Mouse (Mus musculus) frontal cortex, postnatal 36 days (tissue): ENCODE measurements around the gene Dstn.
A peak's percentile ranks its signal among the peaks of the same experiment; 100 is the strongest.

Experiments used
- DNase-seq, 2 experiments: peaks; one replicate each; pipeline ENCODE4 v3.0.0; 2022; ENCODE audit warnings: low spot score in 2 of 2

The Dstn gene

DNA sequence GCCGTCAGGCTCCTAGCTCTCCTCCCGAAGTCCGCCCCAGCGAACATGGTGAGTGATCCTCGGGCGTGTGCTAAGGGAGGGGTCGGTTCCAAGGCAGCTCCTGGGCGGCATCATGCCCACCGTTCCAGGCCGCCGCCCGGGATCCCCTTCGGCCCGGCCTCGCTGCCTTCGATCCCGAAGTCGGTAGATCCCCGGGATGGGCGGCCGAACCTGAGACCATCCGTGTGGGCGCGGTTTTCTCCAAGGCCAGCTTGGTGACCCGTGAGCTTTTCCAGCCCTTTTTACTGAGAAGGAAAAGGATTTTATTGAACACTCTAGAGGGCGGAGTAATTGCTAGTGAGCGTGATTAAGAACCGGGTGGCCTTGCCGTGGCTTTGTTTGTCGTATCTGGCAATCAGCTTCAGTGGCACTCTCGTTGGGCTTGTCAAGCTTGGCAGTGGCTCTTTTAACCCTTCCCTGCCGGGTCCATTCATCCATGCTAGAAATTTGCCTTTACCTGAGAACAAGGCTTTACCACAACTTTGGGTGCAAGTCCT, 548 bp downstream of the Dstn start:
- peak in 1 of 2 experiments; percentile 43 for DNase-seq

DNA sequence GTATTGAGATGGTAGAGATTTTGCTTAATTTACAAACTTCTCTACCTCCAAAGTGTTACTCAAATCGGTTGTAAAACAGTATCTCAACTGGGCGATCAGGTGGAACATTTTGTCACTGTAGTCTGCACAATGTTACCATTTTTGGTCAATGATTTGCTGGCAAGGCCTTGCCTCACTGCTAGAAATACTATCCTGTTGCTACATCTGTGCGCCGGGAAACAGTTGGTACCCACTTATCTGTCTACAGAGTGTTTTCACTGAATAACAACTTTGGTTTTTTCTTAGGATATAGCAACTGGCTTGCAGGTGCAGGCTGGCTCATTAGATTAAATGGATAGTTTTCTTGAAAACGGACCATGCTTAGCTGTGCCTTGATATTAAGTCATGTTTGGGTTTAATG, 1.1 kb downstream of the Dstn start:
- DNase-seq: peak; percentile 16 to 31

GRCm38 (mm10) chr2:143917622-143918021, 2.5 kb downstream of the Dstn start:
- DNase-seq: no peak

- DNase-seq: no peak
Observed at GRCm38 (mm10) chr2:143918831-143919502, 3.8 kb downstream of the Dstn start.

DNA sequence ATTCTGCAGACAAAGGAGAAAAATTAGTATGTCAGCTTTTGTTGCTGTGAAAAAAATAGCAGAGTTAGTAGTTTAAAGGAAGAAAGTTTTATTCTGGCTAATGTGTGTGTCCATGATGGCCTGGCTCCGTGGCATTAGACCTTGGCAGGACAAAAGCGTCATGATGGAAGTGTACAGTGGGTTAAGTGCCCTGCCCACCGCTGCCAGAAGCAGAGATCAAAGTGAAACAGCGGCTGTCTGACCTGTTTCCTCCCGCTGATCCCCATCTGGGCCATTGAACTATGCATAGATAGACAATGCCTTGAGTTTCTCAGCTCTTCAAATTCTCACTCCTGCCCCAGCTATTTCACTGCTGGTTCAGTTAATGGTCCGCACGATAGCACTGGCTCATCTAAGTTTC, 9.0 kb downstream of the Dstn start:
- DNase-seq: no peak

GRCm38 (mm10) chr2:143925826-143926225, 10.7 kb downstream of the Dstn start:
- DNase-seq: no peak

- no peak for DNase-seq
Observed at GRCm38 (mm10) chr2:143929607-143930311, 14.6 kb downstream of the Dstn start.

DNA sequence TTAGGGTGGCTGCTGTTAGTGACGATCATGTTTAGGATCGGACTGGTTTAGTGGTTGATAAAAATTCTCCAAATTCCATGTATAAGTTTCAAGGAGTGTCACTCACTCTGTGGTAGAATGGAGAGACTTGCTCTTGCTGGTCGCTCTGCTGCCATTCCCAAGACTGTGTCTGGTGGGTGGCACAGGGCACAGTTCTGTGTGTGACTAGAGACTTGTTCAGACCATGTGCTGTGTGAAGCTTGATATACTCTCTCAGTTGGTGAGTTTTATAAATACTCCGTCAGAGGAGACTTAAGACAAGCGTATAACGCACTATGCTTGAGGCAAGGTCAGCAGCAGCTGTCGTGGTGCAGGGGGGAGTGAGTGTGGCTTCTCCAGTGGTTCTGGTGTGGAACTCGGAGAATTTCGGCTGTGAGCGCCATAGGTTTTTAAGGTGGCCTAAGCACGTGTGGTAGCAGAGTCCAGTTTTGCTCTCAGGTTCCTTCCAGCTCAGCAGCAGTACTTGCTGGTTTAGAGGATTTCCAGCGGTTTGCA, 17.3 kb downstream of the Dstn start:
- DNase-seq: no peak

DNA sequence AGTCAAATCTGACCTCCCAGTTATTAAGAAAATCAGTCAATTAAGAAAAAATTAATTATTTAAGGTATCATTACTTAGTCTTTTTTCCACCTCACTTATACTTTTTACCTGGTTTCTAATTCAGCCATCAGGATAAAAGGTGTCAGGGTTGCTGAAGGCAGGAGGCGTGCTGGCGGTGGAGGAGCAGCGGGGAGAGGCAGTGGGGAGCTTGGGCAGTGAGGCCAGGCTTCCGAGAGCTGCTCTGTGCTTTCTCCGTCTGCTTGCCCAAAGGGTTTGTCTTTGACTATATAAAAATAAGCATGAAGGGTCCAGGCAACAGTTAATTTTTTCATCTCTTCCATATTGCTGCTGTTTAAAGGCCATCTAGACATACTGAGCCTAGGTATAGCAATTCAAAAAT, 18.4 kb downstream of the Dstn start:
- no peak for DNase-seq

DNA sequence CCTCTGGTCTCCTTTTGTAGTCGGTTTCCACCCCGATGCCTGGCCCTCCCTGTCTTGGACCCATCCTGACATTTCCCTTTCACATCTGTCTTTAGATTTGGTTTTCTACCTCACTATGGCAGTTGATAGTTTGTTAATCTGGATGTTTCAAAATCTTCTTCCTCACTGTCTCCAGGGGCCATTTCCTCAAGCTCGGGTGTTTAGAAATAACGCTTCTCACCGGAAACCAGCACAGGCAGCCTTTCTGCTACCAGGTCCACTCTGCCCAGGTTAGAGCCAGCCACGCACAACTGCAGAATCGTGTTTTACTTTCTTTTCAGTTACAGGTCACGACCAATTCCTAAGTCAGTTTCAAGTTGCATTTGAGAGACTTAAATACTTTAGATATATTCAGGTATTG, 19.3 kb downstream of the Dstn start:
- DNase-seq: no peak

- no peak for DNase-seq
Observed at GRCm38 (mm10) chr2:143937861-143938260, 22.7 kb downstream of the Dstn start.

DNA sequence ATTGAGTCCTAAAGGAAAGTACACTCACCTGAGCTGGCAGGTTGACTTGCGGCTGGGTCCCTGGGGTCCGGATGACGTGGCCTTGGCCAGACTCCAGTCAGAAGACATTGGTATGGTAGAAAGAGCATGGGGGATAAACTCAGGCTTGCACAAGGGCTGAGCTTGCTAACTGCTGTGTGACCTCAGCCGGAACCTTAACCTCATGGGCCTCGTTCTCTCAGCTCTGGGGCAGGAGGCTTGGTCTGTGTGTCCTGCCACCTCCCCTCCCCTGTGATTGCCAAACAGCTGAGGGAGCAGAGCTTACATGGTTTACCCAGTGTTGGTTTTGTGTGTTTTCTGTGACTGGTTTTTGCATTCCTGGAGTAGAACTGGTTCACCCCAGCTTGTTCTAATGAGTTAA, 25.3 kb downstream of the Dstn start:
- no peak for DNase-seq

GRCm38 (mm10) chr2:143944796-143945195, 29.7 kb downstream of the Dstn start:
- DNase-seq: no peak

GRCm38 (mm10) chr2:143945466-143946075, 30.5 kb downstream of the Dstn start:
- DNase-seq: no peak

DNA sequence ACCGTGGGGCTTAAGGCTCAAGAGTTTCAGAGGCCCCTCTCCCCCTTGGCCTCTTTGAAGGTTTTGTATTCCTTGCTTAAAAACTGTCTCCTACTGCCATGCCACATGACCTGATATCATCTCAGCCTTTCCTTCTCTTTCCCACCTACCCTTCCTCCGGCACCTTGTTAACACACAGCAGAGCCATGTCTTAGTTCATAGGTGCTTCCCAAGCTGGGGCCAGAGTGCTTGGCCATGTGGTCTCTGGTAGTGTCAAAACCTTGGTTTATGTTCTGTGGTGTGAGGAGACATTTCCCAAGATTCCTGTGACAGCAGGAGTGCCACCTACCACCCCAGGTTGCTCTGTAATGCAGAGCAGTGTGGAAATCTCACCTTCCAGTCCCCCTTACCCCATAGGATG, 31.3 kb downstream of the Dstn start:
- DNase-seq: no peak

DNA sequence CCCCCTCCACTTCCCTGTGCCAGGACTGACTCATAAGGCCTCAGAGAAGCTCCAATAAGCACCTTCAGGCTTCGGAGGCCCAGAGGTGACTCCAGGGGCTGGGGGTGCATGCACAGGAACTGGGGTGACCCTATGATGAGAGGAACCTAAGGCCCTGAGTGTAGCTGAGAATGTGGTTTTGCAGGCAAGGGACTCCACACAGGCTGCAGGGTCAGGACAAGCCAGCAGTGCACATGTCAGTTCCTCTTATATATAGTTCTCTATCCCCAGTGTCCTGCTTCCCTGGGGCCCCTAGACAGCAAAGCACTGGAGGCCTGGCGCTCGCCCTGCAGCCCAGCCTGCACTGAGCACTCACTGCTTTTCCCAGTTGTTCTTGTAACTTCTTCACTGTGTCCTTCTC, 32.9 kb downstream of the Dstn start:
- DNase-seq: no peak

GRCm38 (mm10) chr2:143948416-143948815, 33.3 kb downstream of the Dstn start:
- DNase-seq: no peak

DNA sequence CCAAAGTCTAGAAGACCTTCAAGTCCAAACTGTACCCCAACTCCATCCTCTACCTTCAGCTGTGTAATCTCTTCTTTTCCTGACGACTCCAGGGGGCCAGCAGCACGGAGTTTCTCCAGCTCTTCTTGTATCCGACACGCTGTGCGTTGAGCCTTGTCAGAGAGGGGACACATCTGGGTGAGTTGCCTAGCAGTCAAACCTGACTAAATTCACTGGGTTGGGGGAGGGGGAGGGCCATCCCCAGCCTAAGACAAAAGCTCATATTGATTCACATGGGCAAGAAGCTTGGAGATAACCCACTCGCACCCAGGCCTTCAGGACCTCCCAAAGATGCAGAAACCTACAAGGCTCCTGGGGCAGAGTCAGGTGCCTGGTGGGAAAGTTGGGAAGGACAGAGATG, 34.1 kb downstream of the Dstn start:
- DNase-seq: no peak

DNA sequence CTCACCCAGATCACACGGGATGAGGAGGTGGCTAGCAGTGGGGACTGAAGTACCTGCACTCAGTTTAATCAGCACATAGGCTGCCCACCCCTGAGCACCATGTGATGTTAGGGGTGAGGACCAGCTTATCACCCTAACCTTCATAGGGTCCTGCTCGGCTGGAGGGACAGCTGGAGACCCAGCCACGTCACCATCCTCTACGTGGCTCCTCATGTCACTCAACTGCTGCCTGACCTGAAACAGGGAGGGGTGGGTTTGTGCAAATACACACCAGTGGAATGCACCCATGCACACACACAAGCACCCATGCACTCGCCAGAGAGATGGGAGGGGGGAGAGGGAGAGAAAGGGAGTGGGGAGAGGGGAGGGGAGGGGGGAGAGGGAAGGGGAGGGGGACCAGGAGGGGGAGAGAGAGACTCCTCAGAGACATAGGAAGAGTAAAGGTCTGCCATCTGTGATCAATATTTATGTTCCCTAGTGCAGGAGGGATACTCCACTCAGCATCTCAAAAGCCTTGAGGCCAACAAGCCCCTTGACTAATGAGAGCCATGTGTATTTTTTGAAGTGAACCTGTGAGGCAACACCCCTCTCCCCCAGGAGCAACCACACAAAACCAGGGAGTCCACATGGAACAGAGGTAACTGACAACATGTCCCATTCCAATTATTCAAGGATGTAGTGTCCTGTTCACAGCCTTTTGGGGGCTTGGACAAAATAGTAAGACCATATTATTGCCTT, 35.3 kb downstream of the Dstn start:
- no peak for DNase-seq

DNA sequence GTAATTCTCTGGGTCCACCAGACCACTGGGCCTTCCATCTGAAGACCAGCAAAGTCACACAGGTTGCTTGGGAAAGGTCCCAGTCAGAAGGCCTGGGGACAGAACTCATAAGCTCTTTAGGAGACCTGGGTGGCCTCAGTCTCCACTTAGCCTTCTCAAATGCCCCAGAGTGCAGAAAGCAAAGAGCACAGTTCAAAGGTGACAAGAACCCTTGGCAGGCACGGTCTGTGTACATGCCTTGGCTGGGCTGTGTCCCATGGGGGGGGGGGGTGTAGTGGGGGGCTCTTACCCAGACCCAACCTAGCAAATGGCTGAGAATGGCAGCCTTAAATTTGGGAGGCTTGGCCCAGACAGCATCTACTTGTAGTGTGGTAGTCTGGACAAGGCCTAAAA, 35.9 kb downstream of the Dstn start:
- no peak for DNase-seq

DNA sequence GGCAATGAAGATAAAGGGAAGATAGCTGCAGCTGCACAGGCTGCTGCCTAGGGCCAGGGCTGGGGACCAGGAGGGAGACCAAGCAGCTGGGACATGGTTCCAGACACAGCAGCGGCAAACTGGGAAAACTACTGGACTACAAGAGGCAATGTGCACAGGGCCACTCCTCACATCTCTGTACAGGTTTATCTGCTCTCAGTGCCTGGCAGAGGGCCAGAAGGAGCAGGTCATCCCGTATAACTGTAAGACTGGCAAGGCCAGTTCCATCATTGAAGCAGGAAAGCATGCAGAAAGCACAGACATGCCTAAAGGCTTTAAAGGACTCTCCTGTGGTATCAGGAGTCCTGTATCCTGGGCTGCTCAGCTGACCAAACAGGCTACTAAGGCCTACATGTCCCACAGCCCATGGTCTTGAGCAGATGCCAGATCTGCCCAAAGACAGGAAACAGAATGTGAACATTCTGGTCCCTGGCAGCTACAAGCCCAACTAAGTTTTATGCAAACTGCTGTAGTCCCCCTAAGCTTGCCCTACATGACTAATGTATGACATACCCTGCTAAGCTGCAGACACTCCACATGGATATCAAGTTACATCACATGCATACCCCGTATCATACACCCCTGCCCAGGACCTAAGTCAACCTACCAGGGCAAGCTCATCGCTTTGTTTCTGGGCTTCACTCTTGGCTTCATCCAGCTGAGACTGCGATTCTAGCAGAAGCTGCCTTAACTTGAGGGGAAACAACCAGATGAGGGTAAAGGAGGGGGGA, 36.6 kb downstream of the Dstn start:
- DNase-seq: no peak
